Mouse (Mus musculus): ENCODE measurements around the gene Mospd3.

DNA sequence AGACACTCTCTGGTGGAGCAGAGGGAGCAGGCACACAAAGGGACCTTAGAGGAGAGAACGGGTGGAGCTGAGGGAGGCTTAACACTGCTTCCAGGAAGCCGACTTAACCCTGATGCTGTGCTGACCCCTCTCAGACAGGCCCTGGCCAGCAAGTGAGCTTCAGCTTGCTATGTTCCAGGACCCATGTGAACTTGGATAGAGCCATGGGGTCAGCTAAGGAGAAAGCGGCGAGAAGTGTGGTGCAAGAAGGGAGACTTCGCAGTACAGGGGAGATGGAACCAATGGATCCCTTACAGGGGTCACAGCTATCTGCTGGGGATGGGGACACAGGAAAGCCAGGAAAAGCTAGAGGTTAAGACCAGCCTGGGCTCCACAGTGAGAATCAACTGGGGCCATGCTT, 12.2 kb upstream of the Mospd3 start:
- TF ChIP-seq CTCF (IDR thresholded peaks at IDR 0.05; ENCODE audit: extremely low read depth, insufficient read depth, low read length) (no peak), POLR2A (IDR thresholded peaks at IDR 0.05; ENCODE audit: extremely low read depth, insufficient read depth, low read length) (no peak)

All from cortical plate, adult 2 months (tissue).